Mouse (Mus musculus) stomach, postnatal 0 days (tissue): ENCODE measurements around the gene Rragc. TPM values are rescaled to one million over a fixed set of nuclear protein-coding genes. Genes with fewer than 3 reads are reported as not detected.
A peak's percentile ranks its signal among the peaks of the same experiment; 100 is the strongest.

ENCODE experiments used
- ATAC-seq: fragments of 200-750 bp; cut with Nextera tagmentation; 2 replicates; pipeline ENCODE4 v1.8.0; 2017; ENCODE audit not compliant: low FRiP score, low TSS enrichment
- DNase-seq: peaks from one replicate; pipeline ENCODE4 v3.0.0-alpha.2; 2016; ENCODE audit warnings: low spot score
- H3K27ac ChIP-seq: fragments of 300-500 bp; sonication (generic); replicated peaks from 2 replicates; pipeline ENCODE4 v1.5.1; 2014; ENCODE audit warnings: mild to moderate bottlenecking, control low read depth
- H3K27me3 ChIP-seq: fragments of 300-500 bp; sonication (generic); 2 replicates; pipeline ENCODE4 v1.6.1; 2014; ENCODE audit warnings: low read length; ENCODE audit not compliant: control insufficient read depth, insufficient read depth
- H3K36me3 ChIP-seq: fragments of 300-500 bp; sonication (generic); 2 replicates; pipeline ENCODE4 v1.6.1; 2014; ENCODE audit warnings: low read length, mixed read lengths; ENCODE audit not compliant: control insufficient read depth, insufficient read depth
- H3K4me1 ChIP-seq: fragments of 300-500 bp; sonication (generic); replicated peaks from 2 replicates; pipeline ENCODE4 v1.6.1; 2014; ENCODE audit warnings: antibody characterized with exemption; ENCODE audit not compliant: control insufficient read depth, insufficient read depth
- H3K4me2 ChIP-seq: fragments of 300-500 bp; sonication (generic); replicated peaks from 2 replicates; pipeline ENCODE4 v1.6.1; 2014; ENCODE audit warnings: low read depth, mild to moderate bottlenecking, control low read depth, moderate library complexity
- H3K4me3 ChIP-seq: fragments of 300-500 bp; sonication (generic); 2 replicates; pipeline ENCODE4 v1.5.1; 2014; ENCODE audit warnings: low read depth, low read length, control low read depth
- H3K9ac ChIP-seq: fragments of 300-500 bp; sonication (generic); 2 replicates; pipeline ENCODE4 v1.6.1; 2014; ENCODE audit warnings: mild to moderate bottlenecking, low read length, control low read depth, mixed read lengths
- H3K9me3 ChIP-seq: fragments of 300-500 bp; sonication (generic); 2 replicates; pipeline ENCODE4 v1.6.1; 2016; ENCODE audit warnings: low read length; ENCODE audit not compliant: control insufficient read depth
- CTCF ChIP-seq: IDR thresholded peaks from 2 replicates; pipeline ENCODE4 v1.5.1; 2016; ENCODE audit warnings: antibody characterized with exemption, low read depth, mild to moderate bottlenecking, moderate library complexity
- EP300 ChIP-seq: optimal IDR thresholded peaks from 2 replicates; pipeline ENCODE3; 2016; ENCODE audit warnings: antibody characterized with exemption
- WGBS: fragments of 180-500 bp; shearing (Covaris S2); extraction: QIAGEN DNeasy Blood & Tissue Kit; methylation state at CpG from one replicate; pipeline ENCODE4 v1.1.7; 2014; 5-methylcytosine and 5-hydroxymethylcytosine counted together
- polyA plus RNA-seq: library from polyadenylated mRNA; unstranded; fragments of >200 nt; fragmentation: Nextera tagmentation; extraction: Ambion mirVana; gene quantifications from 2 replicates; pipeline ENCODE4 v1.2.1, GENCODE M21; 2015

Rragc gene
- polyA plus RNA-seq, 1 experiment from 2014 or later = 38.3 TPM

DNA sequence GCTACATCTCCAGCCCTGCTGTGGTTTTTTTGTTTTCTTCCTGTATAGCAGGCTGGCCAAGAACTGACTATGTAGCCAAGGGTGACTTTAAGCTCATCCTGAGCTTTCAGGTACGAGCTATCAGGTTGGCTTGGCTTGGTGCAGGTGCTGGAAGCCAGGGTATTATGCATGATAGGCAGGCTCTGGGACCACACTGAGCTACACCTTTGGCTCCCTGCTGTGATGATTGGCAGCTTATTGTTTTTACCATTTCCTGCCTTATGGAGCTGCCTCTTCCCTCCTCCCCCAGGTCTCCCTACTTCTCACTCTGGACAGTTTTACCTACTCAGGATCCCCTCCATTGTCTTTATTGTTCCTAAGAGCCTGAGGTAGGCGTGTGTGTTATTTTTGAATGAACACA is 1.6 kb downstream of the Rragc start:
- H3K4me3 ChIP-seq = no peak overlapping the region; the same call in 1 of the 2 replicates
- H3K4me2 ChIP-seq = peak overlapping the region; percentile 85
- ATAC-seq = no peak
- no peak for TF ChIP-seq EP300
- TF ChIP-seq CTCF = no peak
- H3K36me3 ChIP-seq = no peaks in the 10 kb centered on the region; the same call in 1 of the 2 replicates
- no peak overlapping the region for H3K27ac ChIP-seq
- no peak overlapping the region; the same call in 1 of the 2 replicates for H3K9ac ChIP-seq
- WGBS = 63% methylated on average over 2 of the region's 2 CpGs
- DNase-seq = no peak
- no peaks in the 10 kb centered on the region for H3K27me3 ChIP-seq
- peaks cover 3% of the 10 kb centered on the region for H3K4me1 ChIP-seq
- H3K9me3 ChIP-seq = no peaks in the 10 kb centered on the region

DNA sequence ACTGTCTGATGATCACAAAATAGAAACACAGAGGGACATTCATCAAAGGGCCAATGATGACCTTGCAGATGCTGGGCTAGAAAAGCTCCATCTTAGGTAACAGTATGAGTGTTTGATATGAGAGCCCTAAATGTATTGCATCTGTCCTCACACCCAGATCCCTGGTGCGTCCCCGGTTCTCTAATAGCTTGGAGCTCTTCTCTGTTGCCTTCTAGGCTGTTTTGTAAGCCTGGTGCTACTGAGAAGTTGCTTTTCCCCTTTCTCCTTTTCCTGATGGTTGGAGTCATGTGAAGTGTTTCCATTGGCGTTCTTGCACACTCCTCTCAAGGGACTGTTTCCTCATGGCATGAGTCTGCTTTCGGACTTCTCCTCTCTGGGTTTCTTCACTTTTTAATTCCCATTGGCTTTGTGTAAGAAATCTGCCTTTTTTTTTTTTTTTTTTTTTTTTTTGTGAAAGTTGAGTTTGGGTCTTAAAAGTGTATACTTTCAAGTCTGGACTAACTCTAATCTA is 3.9 kb downstream of the Rragc start:
- Histone ChIP-seq H3K4me3 (no peak overlapping the region), H3K36me3 (peaks cover 6% of the 10 kb centered on the region), H3K9me3 (no peaks in the 10 kb centered on the region), H3K27ac (0 out of 2 replicates have a peak overlapping the region, but pooled peaks have one; percentile 49), H3K9ac (no peak overlapping the region), H3K4me1 (peaks cover 3% of the 10 kb centered on the region), H3K27me3 (no peaks in the 10 kb centered on the region), H3K4me2 (no peak overlapping the region)
- TF ChIP-seq CTCF (no peak), EP300 (no peak)
- ATAC-seq = no peak
- DNase-seq = no peak
- WGBS = 69% methylated on average over 4 of the region's 4 CpGs

- Histone ChIP-seq H3K4me2 (no peak overlapping the region), H3K4me1 (no peaks in the 10 kb centered on the region), H3K27ac (no peak overlapping the region), H3K9me3 (no peaks in the 10 kb centered on the region), H3K9ac (no peak overlapping the region), H3K27me3 (no peaks in the 10 kb centered on the region), H3K4me3 (no peak overlapping the region), H3K36me3 (peaks cover 17% of the 10 kb centered on the region)
- no peak for DNase-seq
- TF ChIP-seq EP300 (no peak), CTCF (no peak)
- no peak for ATAC-seq
Measured at GRCm38 (mm10) chr4:123927961-123928360, 10.7 kb downstream of the Rragc start.

DNA sequence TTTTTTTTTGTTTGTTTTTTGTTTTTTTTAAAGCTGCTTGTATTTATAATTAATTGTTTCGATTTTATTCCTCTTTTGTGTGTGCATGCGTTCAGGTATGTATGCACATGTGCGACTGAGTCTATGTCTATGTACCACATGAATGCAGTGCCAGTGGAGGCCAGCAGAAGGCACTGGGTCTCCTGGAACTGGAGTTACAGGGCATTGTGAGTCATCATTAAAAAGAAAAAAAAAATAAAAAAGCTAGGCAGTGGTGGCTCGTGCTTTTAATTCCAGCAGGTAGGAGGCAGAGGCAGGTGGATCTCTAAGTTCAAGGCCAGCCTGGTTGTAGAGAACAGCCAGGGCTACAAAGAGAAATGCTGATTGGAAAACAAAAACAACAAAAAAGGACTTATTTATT is 12.7 kb downstream of the Rragc start:
- H3K36me3 ChIP-seq = peaks cover 11% of the 10 kb centered on the region
- TF ChIP-seq EP300 = no peak
- TF ChIP-seq CTCF = peak; percentile 33

GRCm38 (mm10) chr4:123934306-123934705 is 17.1 kb downstream of the Rragc start:
- no peak overlapping the region for H3K4me2 ChIP-seq
- H3K27ac ChIP-seq = no peak overlapping the region
- H3K9me3 ChIP-seq = no peaks in the 10 kb centered on the region
- H3K36me3 ChIP-seq = peaks cover 12% of the 10 kb centered on the region
- DNase-seq (no peak), ATAC-seq (no peak)
- no peak overlapping the region for H3K9ac ChIP-seq
- no peaks in the 10 kb centered on the region for H3K4me1 ChIP-seq
- no peak overlapping the region for H3K4me3 ChIP-seq
- 83% methylated on average over 4 of the region's 4 CpGs for WGBS
- no peaks in the 10 kb centered on the region for H3K27me3 ChIP-seq
- no peak for TF ChIP-seq EP300
- no peak for TF ChIP-seq CTCF

More for the DNA sequence above, 12.7 kb downstream of the Rragc start:
- H3K9me3 ChIP-seq = no peaks in the 10 kb centered on the region
- DNase-seq = no peak
- no peaks in the 10 kb centered on the region for H3K4me1 ChIP-seq
- H3K4me3 ChIP-seq = no peak overlapping the region
- no peak overlapping the region for H3K27ac ChIP-seq
- H3K27me3 ChIP-seq = no peaks in the 10 kb centered on the region
- ATAC-seq = no peak
- 92% methylated on average over 4 of the region's 4 CpGs for WGBS
- no peak overlapping the region for H3K9ac ChIP-seq
- no peak overlapping the region for H3K4me2 ChIP-seq

DNA sequence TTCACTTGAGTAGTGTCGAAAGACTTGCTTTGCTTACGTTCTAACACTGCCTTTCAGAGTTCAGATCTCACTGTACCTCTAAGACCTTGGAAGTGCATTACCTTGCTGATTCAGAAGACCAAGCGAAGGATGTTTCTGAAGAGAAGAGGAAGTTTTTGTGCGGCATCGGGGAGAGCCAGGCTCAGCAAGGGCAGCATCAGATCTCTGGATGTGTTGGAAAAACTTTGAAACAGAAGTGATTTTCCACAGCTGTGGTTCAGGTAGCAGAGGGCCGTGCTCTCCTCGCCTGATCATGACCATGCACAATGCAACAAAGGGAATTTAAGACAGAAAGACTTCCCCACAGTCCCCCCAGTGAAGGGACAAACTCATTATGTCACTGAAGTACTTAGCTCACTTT is 18.8 kb downstream of the Rragc start:
- Histone ChIP-seq H3K9me3 (no peaks in the 10 kb centered on the region), H3K27me3 (no peaks in the 10 kb centered on the region), H3K9ac (no peak overlapping the region), H3K4me3 (no peak overlapping the region), H3K36me3 (peaks cover 4% of the 10 kb centered on the region), H3K4me2 (no peak overlapping the region), H3K4me1 (no peaks in the 10 kb centered on the region), H3K27ac (no peak overlapping the region)
- DNase-seq (no peak), ATAC-seq (no peak)
- TF ChIP-seq EP300 (no peak), CTCF (no peak)
- WGBS = 91% methylated on average over 7 of the region's 7 CpGs
